Mouse (Mus musculus) C2C12 (cell line): Measurements from ENCODE around the gene Fam166a.

Experiments used
- CTCF ChIP-seq: IDR thresholded peaks from one replicate; pipeline ENCODE4 v1.5.1; 2011; ENCODE audit not compliant: control insufficient read depth, insufficient read depth, insufficient read length
- MAX ChIP-seq: IDR thresholded peaks from one replicate; pipeline ENCODE4 v1.6.1; 2011; ENCODE audit warnings: mild to moderate bottlenecking, control low read depth

DNA sequence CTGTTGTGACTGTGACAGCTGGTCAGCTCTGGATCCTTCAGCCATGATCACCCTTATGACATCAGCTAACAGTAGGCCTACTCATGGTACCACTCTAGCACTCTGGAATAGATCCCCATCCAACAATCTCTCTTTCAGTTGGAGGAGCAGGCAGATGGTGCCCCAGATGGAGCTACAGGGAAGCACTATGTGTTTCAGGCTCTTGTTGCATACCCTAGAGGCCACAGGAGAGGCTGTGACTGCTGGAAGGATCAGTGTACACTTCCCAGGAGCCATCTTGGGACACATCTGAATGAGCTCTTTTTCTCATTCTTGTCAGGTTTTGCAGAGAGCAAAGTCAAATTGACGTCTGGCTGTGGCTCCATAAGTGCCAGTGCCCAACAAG is 46.8 kb upstream of the Fam166a start:
- no peak for TF ChIP-seq CTCF
- no peak for TF ChIP-seq MAX
